Mouse (Mus musculus): ENCODE measurements around the gene Rab37.

The Rab37 gene

GRCm38 (mm10) chr11:115164976-115165374, 73.7 kb downstream of the Rab37 start:
- DNase-seq (ENCODE audit: low read depth, low spot score): no peak

GRCm38 (mm10) chr11:115166776-115167175, 75.5 kb downstream of the Rab37 start:
- no peak for DNase-seq (ENCODE audit: low read depth, low spot score)

GRCm38 (mm10) chr11:115167631-115168249, 76.5 kb downstream of the Rab37 start:
- no peak for DNase-seq (ENCODE audit: low read depth, low spot score)

- DNase-seq (ENCODE audit: low read depth, low spot score): no peak
Observed at GRCm38 (mm10) chr11:115169430-115169829, 78.2 kb downstream of the Rab37 start.

- DNase-seq (ENCODE audit: low read depth, low spot score): no peak
Observed at GRCm38 (mm10) chr11:115171125-115171524, 79.9 kb downstream of the Rab37 start.

GRCm38 (mm10) chr11:115172825-115173287, 81.6 kb downstream of the Rab37 start:
- no peak for DNase-seq (ENCODE audit: low read depth, low spot score)

GRCm38 (mm10) chr11:115173549-115174339, 82.5 kb downstream of the Rab37 start:
- no peak for DNase-seq (ENCODE audit: low read depth, low spot score)

- DNase-seq (ENCODE audit: low read depth, low spot score): no peak
Observed at GRCm38 (mm10) chr11:115176399-115177190, 85.4 kb downstream of the Rab37 start.

- DNase-seq (ENCODE audit: low read depth, low spot score): no peak
Observed at GRCm38 (mm10) chr11:115177559-115178195, 86.4 kb downstream of the Rab37 start.

GRCm38 (mm10) chr11:115178766-115179165, 87.5 kb downstream of the Rab37 start:
- DNase-seq (ENCODE audit: low read depth, low spot score): no peak

- DNase-seq (ENCODE audit: low read depth, low spot score): no peak
Observed at GRCm38 (mm10) chr11:115179191-115179590, 88.0 kb downstream of the Rab37 start.

GRCm38 (mm10) chr11:115179881-115180280, 88.7 kb downstream of the Rab37 start:
- no peak for DNase-seq (ENCODE audit: low read depth, low spot score)

- DNase-seq (ENCODE audit: low read depth, low spot score): peak; percentile 48
Observed at GRCm38 (mm10) chr11:115181913-115182638, 90.8 kb downstream of the Rab37 start.

GRCm38 (mm10) chr11:115184973-115185372, 93.7 kb downstream of the Rab37 start:
- no peak for DNase-seq (ENCODE audit: low read depth, low spot score)

GRCm38 (mm10) chr11:115187224-115187639, 96.0 kb downstream of the Rab37 start, which contains the start of gene Tmem104:
Gene Tmem104 (plus strand): TSS chr11:115187487.
- peak; percentile 90 for DNase-seq (ENCODE audit: low read depth, low spot score)

- no peak for DNase-seq (ENCODE audit: low read depth, low spot score)
Observed at GRCm38 (mm10) chr11:115187693-115188092, 96.5 kb downstream of the Rab37 start, which contains the start of gene Nat9. Gene Nat9 (minus strand): TSS chr11:115187859.

- DNase-seq (ENCODE audit: low read depth, low spot score): no peak
Observed at GRCm38 (mm10) chr11:115188539-115189231, 97.5 kb downstream of the Rab37 start.

- DNase-seq (ENCODE audit: low read depth, low spot score): no peak
Observed at GRCm38 (mm10) chr11:115189304-115189703, 98.1 kb downstream of the Rab37 start.

- no peak for DNase-seq (ENCODE audit: low read depth, low spot score)
Observed at GRCm38 (mm10) chr11:115192180-115192579, 100.9 kb downstream of the Rab37 start.

- no peak for DNase-seq (ENCODE audit: low read depth, low spot score)
Observed at GRCm38 (mm10) chr11:115194693-115195092, 103.5 kb downstream of the Rab37 start.
